Mouse (Mus musculus) megakaryocyte progenitor cell, adult 5-6 weeks (primary cell): ENCODE data around the gene Spdye4b. TPM values are rescaled to one million over a fixed set of nuclear protein-coding genes. Genes with fewer than 3 reads are reported as not detected.

Source experiments
- ATAC-seq: replicated peaks from 2 replicates; pipeline ENCODE4 v1.8.0; 2016; ENCODE audit warnings: mild to moderate bottlenecking, moderate TSS enrichment, inconsistent platforms; ENCODE audit not compliant: poor library complexity
- total RNA-seq, 2 experiments: library from RNA; stranded (forward) in 1 of 2; stranded (reverse) in 1 of 2; fragments of 157-497, 149-512 nt in 1 of 2; fragments of 200-1000 nt in 1 of 2; gene quantifications; 2 replicates each; pipeline versions ENCODE4 v1.2.3 to v1.2.4; 2015 to 2017

The Spdye4b gene
- total RNA-seq, 2 experiments from 2014 or later, result not detected

GRCm38 (mm10) chr5:143205015-143205414 lies 24.2 kb downstream of the Spdye4b start:
- ATAC-seq, result no peak

- ATAC-seq, result no peak
These were observed 33.0 kb downstream of the Spdye4b start for GRCm38 (mm10) chr5:143213832-143214231.

GRCm38 (mm10) chr5:143220996-143221395 lies 40.2 kb downstream of the Spdye4b start:
- ATAC-seq, result no peak

GRCm38 (mm10) chr5:143222287-143222686 lies 41.5 kb downstream of the Spdye4b start:
- ATAC-seq, result no peak

GRCm38 (mm10) chr5:143226790-143227189 lies 46.0 kb downstream of the Spdye4b start, which contains the start of gene Spdye4a:
Gene Spdye4a, minus strand, starts transcription at chr5:143226890.
- no peak for ATAC-seq

GRCm38 (mm10) chr5:143235028-143235693 lies 54.3 kb downstream of the Spdye4b start, which contains the start of gene Zfp12:
Gene Zfp12, plus strand, starts transcription at chr5:143235163.
- peak; percentile 90 for ATAC-seq

- no peak for ATAC-seq
These were observed 55.2 kb downstream of the Spdye4b start for GRCm38 (mm10) chr5:143236036-143236435.

GRCm38 (mm10) chr5:143244926-143245325 lies 64.1 kb downstream of the Spdye4b start:
- no peak for ATAC-seq

GRCm38 (mm10) chr5:143252039-143252438 lies 71.2 kb downstream of the Spdye4b start:
- no peak for ATAC-seq

- ATAC-seq, result no peak
These were observed 72.0 kb downstream of the Spdye4b start for GRCm38 (mm10) chr5:143252791-143253185.

- no peak for ATAC-seq
These were observed 72.5 kb downstream of the Spdye4b start for GRCm38 (mm10) chr5:143253186-143253880.

- no peak for ATAC-seq
These were observed 73.2 kb downstream of the Spdye4b start for GRCm38 (mm10) chr5:143253881-143254486.

Other genes with a start within 250 kb of the Spdye4b start
- gene Fscn1, start 220.7 kb upstream of the Spdye4b start, total RNA-seq (2015), result 0.20 TPM in 1 of 2 replicates, not detected in the other
- 0.10 TPM in 1 of 2 replicates, not detected in the other for gene Fscn1, start 220.7 kb upstream of the Spdye4b start, total RNA-seq (2017)
- 43.8 and 53.6 TPM in 2 replicates for gene Rnf216, start 68.0 kb upstream of the Spdye4b start, total RNA-seq (2015)
- 38.2 and 40.9 TPM in 2 replicates for gene Rnf216, start 68.0 kb upstream of the Spdye4b start, total RNA-seq (2017)
- gene Olfr718-ps1, start 33.4 kb upstream of the Spdye4b start, total RNA-seq (2015), result not detected in 2 replicates
- gene Olfr718-ps1, start 33.4 kb upstream of the Spdye4b start, total RNA-seq (2017), result not detected in 2 replicates
- 5.9 and 6.2 TPM in 2 replicates for gene Rbak, start 242 bp upstream of the Spdye4b start, total RNA-seq (2015)
- gene Rbak, start 242 bp upstream of the Spdye4b start, total RNA-seq (2017), result 8.7 and 10.0 TPM in 2 replicates
- gene Spdye4a, start 45.9 kb downstream of the Spdye4b start, total RNA-seq (2015), result not detected in 2 replicates
- not detected in 2 replicates for gene Spdye4a, start 45.9 kb downstream of the Spdye4b start, total RNA-seq (2017)
- 4.5 and 5.2 TPM in 2 replicates for gene Zfp12, start 54.1 kb downstream of the Spdye4b start, total RNA-seq (2015)
- 11.1 and 12.0 TPM in 2 replicates for gene Zfp12, start 54.1 kb downstream of the Spdye4b start, total RNA-seq (2017)
- gene Zfp316, start 89.0 kb downstream of the Spdye4b start, total RNA-seq (2015), result 0.44 and 0.59 TPM in 2 replicates
- 1.8 and 3.7 TPM in 2 replicates for gene Zfp316, start 89.0 kb downstream of the Spdye4b start, total RNA-seq (2017)
- gene Zfp853, start 112.6 kb downstream of the Spdye4b start, total RNA-seq (2015), result not detected in 2 replicates
- gene Zfp853, start 112.6 kb downstream of the Spdye4b start, total RNA-seq (2017), result not detected in 2 replicates
- 40.4 and 41.5 TPM in 2 replicates for gene E130309D02Rik, start 134.3 kb downstream of the Spdye4b start, total RNA-seq (2015)
- gene E130309D02Rik, start 134.3 kb downstream of the Spdye4b start, total RNA-seq (2017), result 23.7 and 23.8 TPM in 2 replicates
- gene Zdhhc4, start 148.2 kb downstream of the Spdye4b start, total RNA-seq (2015), result 58.7 and 66.4 TPM in 2 replicates
- 36.2 and 38.7 TPM in 2 replicates for gene Zdhhc4, start 148.2 kb downstream of the Spdye4b start, total RNA-seq (2017)
- gene Grid2ip, start 176.3 kb downstream of the Spdye4b start, total RNA-seq (2015), result not detected in 2 replicates
- not detected in 2 replicates for gene Grid2ip, start 176.3 kb downstream of the Spdye4b start, total RNA-seq (2017)
- 98.7 and 103 TPM in 2 replicates for gene Kdelr2, start 222.8 kb downstream of the Spdye4b start, total RNA-seq (2015)
- gene Kdelr2, start 222.8 kb downstream of the Spdye4b start, total RNA-seq (2017), result 150 and 171 TPM in 2 replicates